Mouse (Mus musculus) CD8-positive naive resting alpha-beta T cell, adult 2 months (primary cell): ENCODE measurements around the gene Xpa.

Source experiments
- DNase-seq, 2 experiments: peaks; one replicate each; pipeline ENCODE4 v3.0.0; 2022; ENCODE audit warnings: low read depth in 2 of 2, low spot score in 2 of 2

The Xpa gene

DNA sequence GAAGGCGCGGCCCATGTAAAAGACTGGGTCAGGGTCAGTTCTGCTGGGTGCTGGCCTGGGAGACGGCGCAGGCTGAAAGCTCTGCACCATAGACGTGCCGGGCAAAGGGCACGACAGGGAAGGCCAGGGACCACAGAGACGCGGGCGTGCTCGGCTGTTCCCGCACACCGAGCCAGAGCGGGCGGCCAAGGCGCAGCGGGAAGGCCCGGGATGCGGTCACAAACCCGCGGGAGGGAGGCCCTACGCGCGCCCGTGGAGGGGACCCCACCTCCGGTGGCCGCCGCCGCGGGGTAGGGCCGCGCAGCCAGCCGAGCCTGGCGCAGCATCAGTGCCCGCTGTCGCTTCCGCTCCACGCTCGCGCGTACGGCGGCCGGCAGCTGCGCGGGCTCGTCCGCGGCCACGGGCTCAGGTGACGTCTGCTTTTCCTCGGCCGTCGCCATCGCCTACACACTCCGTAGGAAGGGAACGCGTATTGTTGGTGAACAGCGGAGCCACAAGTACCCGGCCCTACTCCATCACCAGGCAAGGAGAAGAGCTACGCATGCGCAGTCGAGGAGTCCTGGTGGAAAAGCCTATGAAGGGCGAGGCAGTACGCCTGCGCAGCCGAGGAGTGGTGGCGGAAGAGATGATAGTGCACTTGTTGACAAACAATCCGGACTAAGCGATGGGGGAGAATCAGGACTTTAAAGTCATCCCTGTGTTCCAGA is at the start of gene Xpa:
Xpa (minus strand) TSS at position 531 of the 707 bp plus-strand sequence.
- peak; percentile 88 to 90 for DNase-seq

DNA sequence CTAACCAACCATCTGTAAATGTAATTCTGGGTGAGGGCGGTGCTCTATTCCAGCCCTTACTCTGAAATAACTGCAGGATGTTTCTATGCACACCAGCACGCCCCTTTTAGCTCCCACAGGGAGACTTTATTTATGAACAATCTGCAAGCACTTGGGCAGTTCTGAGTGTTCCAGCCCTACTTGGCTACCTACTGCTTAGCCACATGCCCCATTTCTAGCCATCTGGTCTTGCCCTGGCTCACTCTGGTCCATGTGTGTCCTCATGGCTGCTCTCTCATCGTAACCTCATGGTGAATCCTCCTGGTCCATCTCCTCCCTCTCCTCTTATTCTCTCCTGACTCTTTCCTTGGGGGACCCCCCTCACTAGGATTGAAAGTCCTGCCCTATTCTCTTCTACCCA is 39.8 kb upstream of the Xpa start:
- DNase-seq: no peak

DNA sequence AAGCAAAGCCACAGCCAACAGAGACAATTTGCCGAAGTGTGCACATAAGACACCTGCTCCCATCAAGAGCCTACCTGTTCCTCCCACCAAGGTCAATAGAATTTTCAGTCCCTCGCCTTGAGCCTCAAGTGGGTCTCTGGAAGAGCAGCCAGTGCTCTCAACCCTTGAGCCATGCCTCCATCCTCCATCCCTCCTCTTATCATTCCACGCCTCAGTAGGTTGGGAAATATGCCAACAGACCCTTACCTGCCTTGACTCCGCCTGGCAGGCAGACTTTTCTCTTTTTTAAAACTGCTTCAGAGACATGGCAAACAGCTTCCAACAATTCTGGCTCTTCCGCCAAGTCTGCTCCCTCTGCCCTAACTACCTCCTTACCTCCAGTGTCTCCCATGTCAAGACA is 38.6 kb upstream of the Xpa start:
- DNase-seq: no peak

DNA sequence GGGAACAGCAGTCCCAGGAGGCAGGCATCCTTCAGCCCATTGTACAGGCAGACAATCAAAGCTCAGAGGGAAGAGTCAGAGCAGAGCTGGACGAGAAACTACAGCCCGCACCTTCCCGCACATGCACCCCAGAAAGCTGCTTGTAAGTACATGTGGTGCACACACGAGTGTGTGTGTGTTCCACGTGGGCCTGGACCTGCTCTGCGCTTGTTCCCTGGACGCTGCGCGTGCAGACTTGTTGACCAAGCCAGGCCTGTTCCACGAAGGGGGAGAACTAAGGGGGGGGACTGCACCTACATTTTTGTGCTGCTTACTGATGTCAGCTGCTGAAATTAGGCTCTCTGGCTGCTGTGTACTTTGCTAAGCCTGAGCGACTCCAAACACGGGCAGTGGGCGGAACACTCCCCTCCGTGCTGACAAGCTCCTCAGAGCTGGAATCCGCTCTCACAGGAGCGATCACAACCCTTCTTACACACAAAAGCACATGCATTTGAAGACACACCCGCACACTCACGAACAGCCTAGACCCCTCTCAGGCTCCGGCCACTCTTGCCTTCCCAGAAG is 30.9 kb upstream of the Xpa start:
- DNase-seq: no peak

DNA sequence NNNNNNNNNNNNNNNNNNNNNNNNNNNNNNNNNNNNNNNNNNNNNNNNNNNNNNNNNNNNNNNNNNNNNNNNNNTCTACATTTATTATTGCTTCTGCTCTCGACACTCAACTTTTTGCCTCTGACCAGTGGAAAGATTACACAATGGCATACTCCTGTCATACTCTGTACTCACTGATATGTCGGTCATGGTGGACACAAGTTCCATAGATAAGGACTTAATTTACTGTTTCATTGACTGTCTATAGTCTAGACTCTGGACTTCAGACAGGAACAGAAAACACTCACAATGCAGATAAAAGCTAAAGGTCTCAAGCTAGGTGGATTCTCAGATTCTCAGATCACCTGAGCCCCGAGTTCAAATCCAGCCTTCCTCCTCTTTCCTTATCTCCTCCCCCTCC is 25.0 kb upstream of the Xpa start:
- DNase-seq: no peak

DNA sequence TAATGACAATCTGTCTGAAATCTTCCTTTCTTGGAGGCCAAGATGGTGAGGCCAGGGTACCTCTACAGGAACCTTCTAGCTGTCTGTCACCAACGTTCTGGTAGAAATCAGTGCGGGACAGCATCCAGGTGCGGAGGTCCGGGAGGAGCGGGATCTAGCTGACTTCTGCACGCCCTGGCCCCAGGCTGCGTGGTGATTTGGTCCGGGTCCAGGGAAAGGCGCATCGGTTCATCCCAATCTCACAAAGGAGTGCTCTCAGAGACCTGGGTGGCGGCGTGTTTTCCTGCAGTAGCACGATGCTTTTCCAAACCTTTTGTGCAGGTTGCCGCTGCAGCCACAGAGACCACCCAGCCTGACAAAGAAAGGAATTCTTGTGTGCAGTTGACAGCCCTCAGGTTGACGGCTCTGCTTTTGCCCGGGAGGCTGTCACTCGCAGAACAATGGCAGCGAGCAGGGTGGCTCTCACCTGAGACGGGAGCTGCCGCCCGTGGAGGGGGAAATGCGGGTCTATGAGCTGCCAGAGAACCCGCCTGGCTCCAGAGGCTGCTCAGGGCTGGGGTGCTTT is 6.5 kb upstream of the Xpa start:
- no peak for DNase-seq

DNA sequence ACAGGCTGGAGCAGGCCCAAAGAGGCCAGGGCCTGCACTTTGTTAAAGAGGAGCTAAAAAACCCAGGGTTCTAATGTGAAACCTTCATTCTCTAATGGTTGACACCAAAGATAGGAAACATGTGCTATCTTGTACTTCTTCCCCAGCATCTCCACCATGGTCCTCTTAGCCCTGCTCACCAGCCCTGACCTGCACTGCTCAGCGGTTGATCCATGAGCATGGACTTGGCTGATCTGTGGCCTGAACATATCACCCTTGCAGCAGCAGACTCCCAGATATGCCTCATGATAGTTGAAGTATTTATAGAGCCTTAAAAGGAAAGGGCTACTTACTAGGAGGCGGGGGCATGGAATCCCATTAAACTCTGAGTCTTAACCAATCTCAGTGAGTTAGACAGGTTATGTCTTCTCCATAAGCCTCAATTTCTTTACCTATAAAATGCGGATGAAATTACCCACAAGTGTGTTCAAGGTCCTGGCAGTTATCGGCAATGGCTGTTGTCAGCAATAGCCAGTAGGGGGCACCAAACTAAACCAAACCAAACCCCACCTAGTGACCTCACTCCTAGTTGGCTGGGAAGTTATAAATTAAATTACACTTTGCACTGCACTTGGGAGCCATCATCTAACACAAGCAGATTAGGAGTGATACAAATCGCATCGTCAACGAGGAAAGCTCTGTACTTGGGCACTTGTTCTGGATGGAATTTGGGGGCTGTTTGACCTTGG is 5.9 kb upstream of the Xpa start:
- peak; percentile 58 to 72 for DNase-seq

DNA sequence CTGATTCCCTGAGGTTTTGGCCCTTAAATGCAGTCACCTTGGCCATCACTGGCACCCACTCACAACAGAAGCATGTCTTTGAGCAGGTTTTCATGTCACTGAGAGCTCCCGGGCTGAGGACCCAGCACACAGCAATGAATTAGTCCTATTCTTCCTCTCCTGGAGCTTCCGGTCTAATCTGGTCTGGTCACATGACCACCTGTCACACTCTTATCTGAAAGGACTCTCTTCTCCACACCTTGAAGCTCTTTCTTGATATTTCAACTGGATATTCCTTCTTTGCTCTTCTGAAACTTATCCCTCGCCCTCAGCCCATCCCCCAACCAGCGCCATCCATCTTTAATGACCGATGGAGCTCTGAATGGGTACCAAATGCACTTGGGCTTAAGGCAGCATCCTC is 2.0 kb upstream of the Xpa start:
- no peak for DNase-seq

DNA sequence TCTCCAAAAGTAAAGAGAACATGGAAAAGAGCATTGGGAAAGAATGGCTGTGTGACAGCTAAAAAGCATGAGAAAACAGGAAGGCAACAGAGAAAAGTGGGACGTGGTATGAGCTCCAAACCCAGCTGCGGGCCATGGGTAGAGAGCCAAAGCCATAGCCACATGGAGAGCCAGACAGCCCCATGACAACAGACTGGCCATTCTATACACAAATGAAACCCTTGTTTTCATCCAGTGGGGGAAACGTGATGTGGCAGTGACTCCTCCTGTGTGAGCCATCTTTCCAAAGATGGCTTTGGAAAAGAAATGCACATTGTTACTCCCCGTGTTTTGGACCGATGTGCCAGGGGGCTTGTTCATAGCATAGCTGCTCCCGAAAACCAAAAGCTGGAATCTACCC is 402 bp upstream of the Xpa start:
- DNase-seq: no peak

DNA sequence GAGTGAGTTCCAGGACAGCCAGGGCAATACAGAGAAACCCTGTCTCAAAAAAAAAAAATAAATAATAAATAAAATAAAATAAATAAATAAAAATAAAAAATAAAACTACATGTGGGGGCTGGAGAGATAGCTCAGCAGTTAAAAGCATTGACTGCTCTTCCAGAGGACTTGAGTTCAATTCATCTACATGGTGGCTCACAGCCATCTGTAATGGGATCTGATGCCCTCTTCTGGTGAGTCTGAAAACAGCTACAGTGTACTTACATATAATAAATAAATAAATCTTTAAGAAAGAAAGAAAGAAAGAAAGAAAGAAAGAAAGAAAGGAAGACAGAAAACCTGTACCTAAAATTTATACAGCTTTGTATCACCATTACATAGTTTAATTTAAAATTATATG is 4.1 kb downstream of the Xpa start:
- DNase-seq: peak; percentile 13 to 37

DNA sequence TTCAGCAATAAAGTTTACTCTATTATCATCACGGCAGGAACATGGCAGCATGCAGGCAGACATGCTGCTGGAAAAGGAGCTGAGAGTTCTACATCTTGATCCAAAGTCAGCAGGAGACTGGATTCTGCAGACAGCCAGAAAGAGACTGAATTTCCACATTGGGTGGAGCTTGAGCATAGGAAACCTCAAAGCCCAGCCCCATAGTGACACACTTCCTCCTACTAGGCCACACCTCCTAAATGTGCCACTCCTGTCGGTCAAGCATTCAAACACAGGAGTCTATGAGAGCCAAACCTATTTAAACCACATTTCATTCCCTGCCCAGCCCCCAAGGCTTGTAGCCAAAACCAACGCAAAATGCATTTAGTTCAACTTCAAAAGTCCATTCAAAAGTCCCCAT is 9.6 kb downstream of the Xpa start:
- no peak for DNase-seq

DNA sequence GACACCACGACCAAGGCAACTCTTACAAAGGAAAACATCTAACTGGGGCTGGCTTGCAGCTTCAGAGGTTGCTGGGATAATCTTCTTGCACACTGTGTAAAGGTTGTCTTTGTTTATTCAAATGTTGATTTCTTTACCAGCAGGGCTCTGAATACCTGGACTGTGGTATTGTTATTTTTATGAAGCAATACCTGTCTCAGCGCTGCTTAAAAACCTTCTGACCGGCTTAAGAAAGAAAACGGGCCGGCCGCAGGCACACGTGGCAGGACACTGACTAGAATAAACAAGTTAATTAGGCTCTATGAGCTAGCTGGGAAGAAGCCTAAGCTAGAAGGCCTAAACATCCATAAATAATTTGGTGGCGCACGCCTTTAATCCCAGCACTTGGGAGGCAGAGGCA is 10.2 kb downstream of the Xpa start:
- DNase-seq: no peak

DNA sequence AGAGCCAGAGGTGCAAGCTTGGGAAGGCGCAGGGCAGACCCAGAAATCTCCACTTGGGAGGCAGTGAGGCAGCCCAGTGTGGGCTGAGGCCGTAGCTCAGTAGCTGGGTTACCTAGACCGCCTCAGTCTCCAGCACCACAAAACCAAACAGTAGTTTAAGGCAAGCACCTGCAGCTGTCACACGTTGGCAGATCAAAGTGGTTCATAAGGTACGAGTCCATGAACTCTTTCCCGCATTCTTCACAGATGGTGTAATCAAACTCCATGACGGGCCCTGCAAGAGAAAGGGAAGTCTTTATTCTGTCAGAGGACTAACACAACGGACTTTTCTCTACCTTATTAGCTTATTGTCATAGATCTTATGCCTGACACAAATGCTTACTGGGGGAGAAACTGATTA is 10.7 kb downstream of the Xpa start:
- no peak for DNase-seq

DNA sequence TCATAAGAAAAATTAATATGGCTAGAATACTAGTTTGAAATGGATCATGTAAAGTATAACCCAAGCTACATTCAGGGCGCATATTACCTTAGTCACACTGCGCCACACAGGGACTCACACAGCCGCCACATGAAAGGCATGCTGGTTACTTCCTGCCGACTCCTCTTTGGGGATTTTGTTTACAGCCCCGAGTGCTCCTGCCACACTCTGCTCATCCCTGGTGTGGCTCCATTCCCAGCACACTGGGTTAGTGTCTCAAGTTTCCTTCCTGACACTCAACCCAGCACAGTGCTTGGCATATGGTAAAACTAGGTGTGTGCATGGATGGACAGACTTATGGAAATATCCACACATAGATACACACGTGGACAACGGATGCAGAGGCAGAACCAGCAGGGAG is 13.9 kb downstream of the Xpa start:
- no peak for DNase-seq

DNA sequence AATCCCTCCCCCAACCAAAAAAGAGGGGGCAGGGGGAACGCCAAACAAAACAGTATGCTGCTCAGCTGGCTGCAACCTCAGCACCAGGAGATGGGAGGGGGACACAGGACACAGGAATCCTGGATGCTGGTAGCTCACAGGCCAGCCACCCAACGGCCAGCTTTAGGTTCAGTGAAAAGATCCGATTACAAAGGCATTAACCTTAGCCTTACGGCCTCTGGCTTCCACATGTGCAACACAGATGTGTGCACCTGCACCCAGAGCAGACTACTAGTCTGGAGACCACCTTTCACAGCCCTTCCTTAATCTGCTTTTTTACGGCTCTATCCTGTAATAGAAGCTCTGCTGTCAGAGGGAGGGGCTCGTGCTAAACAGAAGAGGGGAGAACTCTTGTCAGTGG is 14.9 kb downstream of the Xpa start:
- DNase-seq: no peak

DNA sequence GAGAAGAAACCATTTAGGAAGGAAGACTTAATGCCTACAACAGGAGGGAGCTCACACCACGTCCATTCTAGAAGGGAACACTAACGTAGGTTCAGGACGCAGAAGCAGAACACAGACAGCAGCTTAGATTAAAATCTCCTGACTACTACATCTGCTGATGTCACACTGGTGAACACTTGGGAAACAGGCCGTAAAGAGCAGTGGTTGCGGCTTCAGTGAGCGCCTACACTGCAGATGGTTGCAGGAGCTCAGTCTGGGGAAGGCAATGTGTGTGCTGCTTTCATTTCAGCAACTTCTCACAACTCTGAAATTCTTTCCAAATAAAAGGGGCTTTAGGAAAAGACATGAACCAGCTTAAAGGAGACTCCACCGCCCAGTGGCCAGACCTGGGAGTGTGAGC is 18.6 kb downstream of the Xpa start:
- no peak for DNase-seq

DNA sequence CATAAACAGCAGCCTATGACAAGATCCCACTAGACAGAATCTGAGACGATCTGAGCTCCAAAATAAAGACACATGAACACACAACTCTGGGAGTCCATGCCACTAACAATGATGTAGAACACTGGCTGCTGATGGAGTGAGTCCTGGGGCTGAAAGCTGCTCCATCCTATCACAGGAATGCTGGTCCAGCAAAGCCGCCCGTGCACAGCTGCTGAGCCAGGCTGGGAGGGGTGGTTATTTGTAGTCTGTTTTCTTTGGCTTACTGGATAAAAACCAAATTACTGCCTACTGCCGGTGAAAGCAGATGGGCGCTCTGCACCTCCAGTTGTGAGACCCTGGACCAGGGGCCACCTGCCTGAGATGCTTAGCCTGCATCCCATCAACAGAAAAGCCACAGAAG is 19.1 kb downstream of the Xpa start:
- no peak for DNase-seq

DNA sequence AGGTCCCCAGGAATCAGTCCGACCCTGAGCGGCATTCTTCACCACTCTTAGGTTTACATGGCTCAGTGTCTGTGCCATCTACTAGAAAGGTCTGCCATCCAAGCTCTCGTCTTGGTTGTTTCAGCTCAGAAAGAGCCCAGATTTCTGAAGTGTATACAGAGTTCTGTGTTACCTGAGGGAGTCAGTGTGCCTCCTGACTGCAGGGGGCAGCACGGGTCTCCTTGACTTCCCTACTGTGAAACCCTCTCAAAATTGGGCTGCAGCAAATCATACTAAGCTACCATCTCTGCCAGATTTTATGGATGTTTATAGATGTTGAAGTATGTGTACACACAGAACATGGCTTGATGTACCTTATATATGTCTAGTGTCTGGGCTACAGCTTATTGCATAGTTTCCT is 19.8 kb downstream of the Xpa start:
- DNase-seq: no peak

DNA sequence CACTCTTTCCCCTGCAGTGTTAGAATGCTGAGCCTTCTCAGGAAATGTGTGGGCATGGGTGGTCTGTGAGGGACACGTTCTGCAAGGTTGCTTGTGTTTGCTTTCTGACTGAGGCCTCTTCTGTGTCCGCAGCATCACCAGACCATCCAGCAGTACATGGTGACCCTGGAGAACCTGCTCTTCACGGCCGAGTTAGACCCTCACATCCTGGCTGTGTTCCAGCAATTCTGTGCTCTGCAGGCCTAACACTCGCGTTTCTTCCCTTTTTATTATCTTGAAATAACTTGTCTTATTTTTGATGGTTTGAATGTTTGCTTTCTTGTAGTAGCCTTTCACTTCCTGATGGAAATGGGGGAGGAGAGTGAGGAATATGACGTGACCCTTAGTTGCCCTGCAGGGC is 24.4 kb downstream of the Xpa start:
- no peak for DNase-seq

DNA sequence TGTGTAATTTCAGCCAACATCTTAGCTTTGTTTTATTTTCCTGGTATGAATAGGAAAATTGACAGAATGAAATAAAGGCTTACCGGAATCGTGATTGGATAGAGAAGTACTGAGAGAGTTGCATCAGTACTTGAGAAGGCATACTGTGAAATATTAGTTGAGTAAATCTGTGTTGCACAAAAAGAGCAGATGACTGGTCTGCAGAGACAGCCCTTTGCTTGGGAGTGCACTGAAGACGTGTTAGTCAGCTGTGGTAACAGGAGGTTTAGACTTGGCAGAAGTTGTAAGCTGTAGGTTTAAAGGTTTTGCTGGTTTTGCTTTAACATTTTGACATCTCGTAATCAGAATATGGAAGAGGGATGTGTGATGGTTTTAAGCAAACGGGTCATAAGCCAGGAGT is 30.3 kb downstream of the Xpa start:
- no peak for DNase-seq

DNA sequence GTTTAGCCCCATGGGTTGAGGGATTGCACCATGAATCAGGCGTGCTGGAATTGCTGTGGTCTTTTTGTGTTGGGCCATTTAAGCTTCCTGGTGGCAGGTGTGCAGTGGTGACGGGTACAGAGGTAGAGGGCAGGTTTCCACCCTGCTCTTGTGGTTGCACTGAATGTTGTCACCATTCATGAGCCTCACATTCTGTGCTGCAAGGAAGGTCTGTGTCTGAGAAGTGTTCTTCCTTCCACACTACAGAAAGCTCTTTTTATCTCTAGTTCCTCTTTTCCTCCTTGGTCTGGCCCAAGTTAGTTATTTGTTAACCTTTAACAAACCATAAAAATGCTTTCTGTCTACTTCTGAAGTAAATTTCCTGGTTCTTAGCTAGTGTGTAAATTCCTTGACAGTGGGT is 32.1 kb downstream of the Xpa start:
- DNase-seq: no peak

DNA sequence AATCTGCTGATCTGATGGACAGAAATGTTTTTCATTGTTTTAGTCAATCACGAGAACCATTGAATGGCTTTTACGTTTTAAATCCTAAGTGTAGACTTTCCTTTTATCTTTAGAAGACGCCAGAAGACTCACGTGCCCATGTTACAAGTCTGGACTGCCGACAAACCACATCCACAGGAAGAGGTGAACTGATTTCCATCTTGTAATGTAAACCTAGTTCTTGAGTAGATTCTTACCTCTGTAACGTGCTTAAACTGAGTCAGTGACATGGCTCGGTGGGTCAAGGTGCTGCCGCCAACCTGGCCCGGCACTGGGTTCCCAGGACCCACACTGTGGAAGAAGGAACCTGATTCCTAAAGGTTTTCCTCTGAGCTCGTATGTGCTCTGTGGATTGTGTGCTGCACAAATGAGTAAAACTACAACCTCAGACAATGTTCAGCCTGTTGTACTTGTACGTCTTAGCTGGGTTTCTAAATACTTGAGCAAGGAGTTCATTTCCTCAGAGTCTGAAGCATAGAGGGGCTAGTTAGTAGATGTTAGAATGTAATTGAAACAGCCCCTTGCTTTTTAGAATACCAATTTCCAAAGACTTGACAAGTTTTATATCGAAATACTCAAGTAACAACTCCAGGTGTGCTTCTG is 44.1 kb downstream of the Xpa start:
- peak; percentile 42 to 58 for DNase-seq
